Mouse (Mus musculus) brain, embryonic 14.5 days (tissue): ENCODE measurements around the gene Rhobtb3. TPM values are rescaled to one million over a fixed set of nuclear protein-coding genes. Genes with fewer than 3 reads are reported as not detected.
A peak's percentile ranks its signal among the peaks of the same experiment; 100 is the strongest.

ENCODE experiments used
- DNase-seq: peaks from one replicate; pipeline ENCODE4 v3.0.0-alpha.2; 2011; ENCODE audit warnings: low read depth
- CTCF ChIP-seq: fragments of 200-500 bp; IDR thresholded peaks from 2 replicates; pipeline ENCODE4 v1.5.1; 2012; ENCODE audit warnings: inconsistent platforms, mild to moderate bottlenecking, moderate library complexity, borderline replicate concordance; ENCODE audit not compliant: insufficient read depth, insufficient read length; ENCODE audit errors: extremely low read depth
- POLR2A ChIP-seq: fragments of 200-500 bp; IDR thresholded peaks from 2 replicates; pipeline ENCODE4 v1.6.1; 2012; ENCODE audit warnings: mild to moderate bottlenecking, inconsistent platforms, borderline replicate concordance; ENCODE audit not compliant: poor library complexity, insufficient read depth, insufficient read length, severe bottlenecking; ENCODE audit errors: extremely low read depth
- polyA plus RNA-seq: library from polyadenylated mRNA; depleted of rRNA; stranded (reverse); fragments of >200 nt; gene quantifications from 2 replicates; pipeline ENCODE4 v1.2.3, GENCODE M21; 2012; rRNA removed

The Rhobtb3 gene
- polyA plus RNA-seq, result 22.4 and 25.3 TPM in 2 replicates

DNA sequence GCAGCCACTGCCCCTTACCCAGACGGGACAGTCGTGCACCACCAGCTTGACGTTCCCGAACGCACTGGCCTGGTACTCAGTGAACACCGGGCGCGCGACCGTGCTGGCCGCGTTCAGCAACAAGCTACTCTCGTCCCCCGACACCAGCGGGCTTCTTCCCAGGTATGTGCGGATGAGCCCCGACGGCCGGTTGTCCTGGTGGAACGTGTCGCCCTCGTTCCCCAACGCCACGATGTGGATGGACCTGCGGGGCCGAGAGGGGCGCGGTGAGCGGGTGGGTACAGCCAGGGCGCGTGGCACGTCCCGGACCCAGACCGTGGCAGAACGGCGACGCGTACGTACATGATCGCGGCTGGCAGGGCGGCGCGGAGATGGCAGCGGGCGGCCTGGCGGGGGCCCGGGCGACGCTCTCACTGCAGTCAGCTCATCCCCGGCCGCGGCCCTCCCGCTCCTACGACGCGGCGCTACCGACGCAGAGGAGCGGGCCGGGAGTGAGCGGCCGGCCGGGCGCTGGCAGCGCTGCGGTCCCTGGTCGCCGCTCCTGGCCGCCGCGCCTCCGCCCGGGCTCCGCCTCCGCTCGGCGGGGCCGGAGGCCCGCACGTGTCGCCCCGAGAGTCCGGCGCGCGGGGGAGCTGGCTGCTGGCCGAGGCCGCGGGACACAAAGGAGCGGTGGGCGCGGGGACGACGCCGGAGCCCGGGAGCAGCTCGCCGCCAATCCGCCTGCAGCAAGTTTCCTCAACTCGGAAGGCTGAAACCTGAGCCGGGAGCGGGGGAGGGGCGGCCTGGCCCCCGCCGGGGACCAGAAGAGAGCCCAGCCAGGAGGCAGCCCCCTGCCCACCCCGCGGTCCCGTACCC lies at the start of gene Rhobtb3:
Rhobtb3 (minus strand) TSS at position 737 of the 855 bp plus-strand sequence.
- DNase-seq, result peak; percentile 95
- TF ChIP-seq POLR2A (peak; percentile 56), CTCF (no peak)

DNA sequence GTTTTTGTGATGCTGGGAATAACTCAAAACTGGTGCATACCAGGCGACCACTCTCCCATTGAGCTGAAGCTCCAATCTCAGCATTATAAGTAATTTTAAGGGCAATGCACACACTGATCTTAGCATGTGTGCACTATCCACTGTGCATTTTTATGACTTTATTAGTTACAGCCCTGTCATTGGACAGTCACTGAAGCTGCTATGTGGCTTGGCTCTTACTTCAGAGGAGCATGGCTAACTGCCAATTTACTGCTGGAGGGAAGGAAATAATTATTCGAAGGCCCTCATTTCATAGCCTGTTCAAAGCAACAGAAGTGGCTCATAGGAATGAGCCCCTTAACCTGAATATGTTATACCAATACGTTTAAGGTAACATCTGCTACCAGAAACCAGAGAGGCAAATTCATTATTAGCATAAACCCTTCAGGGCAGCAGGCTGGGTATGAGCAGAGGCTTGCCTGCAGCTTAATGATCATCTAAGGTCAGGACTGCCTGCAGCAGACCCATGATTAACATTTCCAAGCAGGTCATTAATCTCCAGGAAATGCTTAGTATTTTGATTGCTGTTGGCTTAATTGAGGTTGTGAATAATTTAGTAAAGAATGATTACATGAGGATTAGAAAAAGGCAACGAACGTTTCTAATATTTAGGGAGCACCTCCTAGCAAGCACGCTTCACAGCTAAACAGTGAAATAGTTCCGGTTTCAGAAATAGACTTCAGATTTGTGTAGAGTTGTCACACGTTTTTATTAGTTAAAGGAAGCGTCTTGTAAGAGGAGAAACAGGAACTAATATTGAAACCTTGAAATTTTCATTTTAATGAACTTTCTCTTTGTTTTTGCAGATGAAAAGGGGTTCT lies 48.7 kb upstream of the Rhobtb3 start:
- TF ChIP-seq CTCF (no peak), POLR2A (no peak)
- peak; percentile 94 for DNase-seq

GRCm38 (mm10) chr13:75988096-75988495 lies 44.4 kb upstream of the Rhobtb3 start:
- TF ChIP-seq POLR2A, result no peak
- no peak for DNase-seq

- peak; percentile 18 for DNase-seq
- peak; percentile 25; the same call in 1 of the 2 replicates for TF ChIP-seq CTCF
- no peak for TF ChIP-seq POLR2A
These were observed 38.2 kb upstream of the Rhobtb3 start for GRCm38 (mm10) chr13:75981901-75982300.

- no peak for DNase-seq
- no peak for TF ChIP-seq CTCF
- TF ChIP-seq POLR2A, result no peak
These were observed 32.9 kb upstream of the Rhobtb3 start for GRCm38 (mm10) chr13:75976649-75977048.

GRCm38 (mm10) chr13:75976218-75976617 lies 32.5 kb upstream of the Rhobtb3 start:
- TF ChIP-seq CTCF, result no peak
- TF ChIP-seq POLR2A, result no peak
- no peak for DNase-seq

GRCm38 (mm10) chr13:75975629-75976028 lies 31.9 kb upstream of the Rhobtb3 start:
- TF ChIP-seq CTCF (no peak), POLR2A (no peak)
- no peak for DNase-seq

- DNase-seq, result no peak
- TF ChIP-seq CTCF (no peak), POLR2A (no peak)
These were observed 30.8 kb upstream of the Rhobtb3 start for GRCm38 (mm10) chr13:75974481-75974880.

GRCm38 (mm10) chr13:75966850-75967249 lies 23.1 kb upstream of the Rhobtb3 start, which contains the start of gene Spata9:
Spata9 (plus strand) TSS chr13:75967150.
- no peak for DNase-seq
- no peak for TF ChIP-seq CTCF
- TF ChIP-seq POLR2A, result no peak

- DNase-seq, result no peak
- no peak for TF ChIP-seq CTCF
- TF ChIP-seq POLR2A, result no peak
These were observed 11.8 kb upstream of the Rhobtb3 start for GRCm38 (mm10) chr13:75955357-75955992.

DNA sequence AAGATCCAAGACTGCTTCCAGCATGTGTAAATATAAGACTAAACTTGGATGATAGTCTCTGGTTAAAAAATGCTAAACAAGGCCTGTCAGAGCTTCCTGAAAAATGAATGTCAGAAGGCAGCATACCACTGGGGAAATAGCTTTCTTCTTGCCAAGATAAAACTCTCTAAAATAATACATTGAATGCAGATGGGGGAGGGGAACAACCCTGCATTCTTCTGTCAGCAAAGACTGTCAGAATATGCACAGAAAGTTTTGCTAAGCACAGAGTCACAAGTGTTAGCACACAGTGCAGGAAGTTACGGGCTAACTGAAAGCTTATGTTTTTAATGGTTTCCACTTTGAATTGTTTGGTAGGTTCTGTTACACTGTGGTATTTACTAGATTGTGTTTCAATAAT lies 6.6 kb upstream of the Rhobtb3 start:
- DNase-seq, result no peak
- TF ChIP-seq POLR2A, result no peak
- TF ChIP-seq CTCF, result no peak

DNA sequence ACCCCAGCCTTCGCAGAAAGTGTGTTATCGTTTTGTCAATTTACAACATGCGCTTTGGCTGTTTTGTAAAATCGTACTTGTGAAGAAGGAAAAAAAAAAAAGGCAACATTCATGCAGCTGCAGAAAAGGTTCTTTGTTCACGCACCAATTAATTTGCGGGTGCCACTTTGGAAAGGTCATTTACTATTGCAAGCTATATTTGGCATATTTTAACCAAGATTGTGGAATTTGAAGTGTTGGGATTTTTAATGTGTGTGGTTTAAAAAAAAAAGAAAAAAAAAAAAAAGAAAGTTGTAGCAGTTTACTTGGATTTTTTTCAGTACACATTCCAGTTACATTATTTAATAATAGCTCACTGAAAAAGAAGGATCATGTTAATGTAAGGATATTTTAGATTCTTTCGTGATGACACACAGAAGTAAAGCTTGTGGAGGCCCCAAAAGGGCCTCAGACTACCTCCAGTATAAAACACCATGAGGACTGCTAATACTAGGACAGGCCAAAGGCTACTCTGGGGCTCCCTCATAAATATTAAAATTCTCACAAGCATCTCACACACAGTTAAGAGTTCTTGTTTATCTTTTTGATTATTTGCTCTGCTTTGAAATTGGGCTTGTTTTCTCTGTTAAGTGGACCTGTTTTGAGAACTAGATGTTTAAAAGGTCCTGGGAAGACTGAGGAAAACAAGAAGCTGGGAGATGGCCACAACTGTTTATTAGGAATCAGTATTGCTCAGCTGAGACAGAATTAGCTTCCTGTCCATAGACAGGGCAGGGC lies 507 bp upstream of the Rhobtb3 start:
- DNase-seq, result peak; percentile 55
- no peak for TF ChIP-seq CTCF
- TF ChIP-seq POLR2A, result no peak
